Mouse (Mus musculus): ENCODE measurements around the gene Col23a1. TPM values are rescaled to one million over a fixed set of nuclear protein-coding genes. Genes with fewer than 3 reads are reported as not detected.

Col23a1 gene
- polyA plus RNA-seq, 1 experiment = 10.3 TPM

- TF ChIP-seq POLR2AphosphoS2 (IDR thresholded peaks at IDR 0.05; ENCODE audit: insufficient read length, low read depth) (no peak), POLR2A (IDR thresholded peaks at IDR 0.05; ENCODE audit: insufficient read length, low read depth) (no peak), MYOG (IDR thresholded peaks at IDR 0.05; ENCODE audit: control insufficient read depth in 1 of 3, insufficient read depth in 1 of 3, insufficient read length in 2 of 3, low read depth in 2 of 3) (no peak), SRF (IDR thresholded peaks at IDR 0.05; ENCODE audit: control insufficient read depth, insufficient read length, low read depth) (no peak), TCF3 (IDR thresholded peaks at IDR 0.05; ENCODE audit: insufficient read length, low read depth) (no peak), REST (IDR thresholded peaks at IDR 0.05; ENCODE audit: insufficient read depth, insufficient read length) (no peak), MAX (IDR thresholded peaks at IDR 0.05; ENCODE audit: low read depth) (no peak), TCF12 (IDR thresholded peaks at IDR 0.05; ENCODE audit: insufficient read depth, poor library complexity, severe bottlenecking) (no peak), CEBPB (IDR thresholded peaks at IDR 0.05; ENCODE audit: insufficient read depth, poor library complexity, severe bottlenecking) (no peak), USF1 (IDR thresholded peaks at IDR 0.05; ENCODE audit: low read depth) (no peak), E2F4 (IDR thresholded peaks at IDR 0.05; ENCODE audit: insufficient read depth) (no peak), MYOD1 (IDR thresholded peaks at IDR 0.05; ENCODE audit: control insufficient read depth in 1 of 3, insufficient read length in 2 of 3, low read depth in 2 of 3) (no peak)
- H3K4me3 ChIP-seq = no peak overlapping the region
These were observed 114.2 kb downstream of the Col23a1 start for GRCm38 (mm10) chr11:51403886-51404285.

GRCm38 (mm10) chr11:51404865-51405440 lies 115.2 kb downstream of the Col23a1 start:
- no peaks in the 10 kb centered on the region for H3K36me3 ChIP-seq (ENCODE audit: control insufficient read depth, insufficient read depth)
- TF ChIP-seq TCF3 (IDR thresholded peaks at IDR 0.05; ENCODE audit: insufficient read length, low read depth) (no peak), MYOG (IDR thresholded peaks at IDR 0.05; ENCODE audit: control insufficient read depth in 1 of 3, insufficient read depth in 1 of 3, insufficient read length in 2 of 3, low read depth in 2 of 3) (no peak), SRF (IDR thresholded peaks at IDR 0.05; ENCODE audit: control insufficient read depth, insufficient read length, low read depth) (no peak), POLR2AphosphoS2 (IDR thresholded peaks at IDR 0.05; ENCODE audit: insufficient read length, low read depth) (no peak), POLR2A (IDR thresholded peaks at IDR 0.05; ENCODE audit: insufficient read length, low read depth) (no peak)
- no peak overlapping the region for H3ac ChIP-seq (ENCODE audit: control insufficient read depth, insufficient read length)
- no peak overlapping the region for H3K4me2 ChIP-seq (ENCODE audit: low read depth)
- H3K4me3 ChIP-seq = no peak overlapping the region
- H3K27me3 ChIP-seq (ENCODE audit: control insufficient read depth, insufficient read depth, insufficient read length) = no peaks in the 10 kb centered on the region
- H3K79me2 ChIP-seq (ENCODE audit: control insufficient read depth, insufficient read depth) = no peaks in the 10 kb centered on the region

More at GRCm38 (mm10) chr11:51403886-51404285, 114.2 kb downstream of the Col23a1 start:
- no peaks in the 10 kb centered on the region for H3K79me2 ChIP-seq (ENCODE audit: control insufficient read depth, insufficient read depth)
- no peaks in the 10 kb centered on the region for H3K36me3 ChIP-seq (ENCODE audit: control insufficient read depth, insufficient read depth)
- no peak overlapping the region for H3K4me2 ChIP-seq (ENCODE audit: low read depth)
- H3K27me3 ChIP-seq (ENCODE audit: control insufficient read depth, insufficient read depth, insufficient read length) = no peaks in the 10 kb centered on the region
- no peak overlapping the region for H3ac ChIP-seq (ENCODE audit: control insufficient read depth, insufficient read length)

- H3K4me2 ChIP-seq (ENCODE audit: low read depth) = no peak overlapping the region
- H3K27me3 ChIP-seq (ENCODE audit: control insufficient read depth, insufficient read depth, insufficient read length) = no peaks in the 10 kb centered on the region
- H3K36me3 ChIP-seq (ENCODE audit: control insufficient read depth, insufficient read depth) = no peaks in the 10 kb centered on the region
- H3K79me2 ChIP-seq (ENCODE audit: control insufficient read depth, insufficient read depth) = no peaks in the 10 kb centered on the region
- H3ac ChIP-seq (ENCODE audit: control insufficient read depth, insufficient read length) = no peak overlapping the region
- TF ChIP-seq SRF (IDR thresholded peaks at IDR 0.05; ENCODE audit: control insufficient read depth, insufficient read length, low read depth) = no peak
- TF ChIP-seq CEBPB (IDR thresholded peaks at IDR 0.05; ENCODE audit: insufficient read depth, poor library complexity, severe bottlenecking) = no peak
- no peak for TF ChIP-seq REST (IDR thresholded peaks at IDR 0.05; ENCODE audit: insufficient read depth, insufficient read length)
- no peak overlapping the region for H3K4me3 ChIP-seq
These were observed 116.8 kb downstream of the Col23a1 start for GRCm38 (mm10) chr11:51406531-51406930.

- Histone ChIP-seq H3K36me3 (ENCODE audit: control insufficient read depth, insufficient read depth) (no peaks in the 10 kb centered on the region), H3ac (ENCODE audit: control insufficient read depth, insufficient read length) (no peak overlapping the region), H3K27me3 (ENCODE audit: control insufficient read depth, insufficient read depth, insufficient read length) (no peaks in the 10 kb centered on the region), H3K4me3 (no peak overlapping the region), H3K79me2 (ENCODE audit: control insufficient read depth, insufficient read depth) (no peaks in the 10 kb centered on the region), H3K4me2 (ENCODE audit: low read depth) (no peak overlapping the region)
- TF ChIP-seq SRF (IDR thresholded peaks at IDR 0.05; ENCODE audit: control insufficient read depth, insufficient read length, low read depth) = no peak
- no peak for TF ChIP-seq POLR2AphosphoS2 (IDR thresholded peaks at IDR 0.05; ENCODE audit: insufficient read length, low read depth)
- TF ChIP-seq E2F4 (IDR thresholded peaks at IDR 0.05; ENCODE audit: insufficient read depth) = no peak
- no peak for TF ChIP-seq TCF12 (IDR thresholded peaks at IDR 0.05; ENCODE audit: insufficient read depth, poor library complexity, severe bottlenecking)
- no peak for TF ChIP-seq MYOG (IDR thresholded peaks at IDR 0.05; ENCODE audit: control insufficient read depth in 1 of 3, insufficient read depth in 1 of 3, insufficient read length in 2 of 3, low read depth in 2 of 3)
- no peak for TF ChIP-seq MYOD1 (IDR thresholded peaks at IDR 0.05; ENCODE audit: control insufficient read depth in 1 of 3, insufficient read length in 2 of 3, low read depth in 2 of 3)
- TF ChIP-seq TCF3 (IDR thresholded peaks at IDR 0.05; ENCODE audit: insufficient read length, low read depth) = no peak
- no peak for TF ChIP-seq CEBPB (IDR thresholded peaks at IDR 0.05; ENCODE audit: insufficient read depth, poor library complexity, severe bottlenecking)
- TF ChIP-seq MAX (IDR thresholded peaks at IDR 0.05; ENCODE audit: low read depth) = no peak
- TF ChIP-seq POLR2A (IDR thresholded peaks at IDR 0.05; ENCODE audit: insufficient read length, low read depth) = no peak
- TF ChIP-seq REST (IDR thresholded peaks at IDR 0.05; ENCODE audit: insufficient read depth, insufficient read length) = no peak
- TF ChIP-seq USF1 (IDR thresholded peaks at IDR 0.05; ENCODE audit: low read depth) = no peak
These were observed 117.6 kb downstream of the Col23a1 start for GRCm38 (mm10) chr11:51407351-51407750.

GRCm38 (mm10) chr11:51410771-51411170 lies 121.1 kb downstream of the Col23a1 start:
- Histone ChIP-seq H3ac (ENCODE audit: control insufficient read depth, insufficient read length) (no peak overlapping the region), H3K4me3 (no peak overlapping the region), H3K27me3 (ENCODE audit: control insufficient read depth, insufficient read depth, insufficient read length) (no peaks in the 10 kb centered on the region), H3K36me3 (ENCODE audit: control insufficient read depth, insufficient read depth) (no peaks in the 10 kb centered on the region), H3K79me2 (ENCODE audit: control insufficient read depth, insufficient read depth) (no peaks in the 10 kb centered on the region), H3K4me2 (ENCODE audit: low read depth) (no peak overlapping the region)
- no peak for TF ChIP-seq SRF (IDR thresholded peaks at IDR 0.05; ENCODE audit: control insufficient read depth, insufficient read length, low read depth)

Measured in myocyte (in vitro differentiated cells).